Mouse (Mus musculus) 416B (cell line): ENCODE results near the gene Tuba3a.
A peak's percentile ranks its signal among the peaks of the same experiment; 100 is the strongest.

Source experiments
- DNase-seq: peaks from one replicate; pipeline ENCODE4 v3.0.0; 2011; ENCODE audit warnings: low read depth

Gene Tuba3a

GRCm38 (mm10) chr6:125285890-125286289 is at the start of gene Tuba3a:
Gene Tuba3a (minus strand): TSS chr6:125286042.
- no peak for DNase-seq

- no peak for DNase-seq
These were observed 48.5 kb upstream of the Tuba3a start for GRCm38 (mm10) chr6:125334356-125334755.

- no peak for DNase-seq
These were observed 47.5 kb upstream of the Tuba3a start for GRCm38 (mm10) chr6:125333112-125333899.

GRCm38 (mm10) chr6:125330626-125331326 is 44.9 kb upstream of the Tuba3a start:
- DNase-seq: no peak

- DNase-seq: peak; percentile 69
These were observed 42.4 kb upstream of the Tuba3a start for GRCm38 (mm10) chr6:125328243-125328642.

- no peak for DNase-seq
These were observed 39.5 kb upstream of the Tuba3a start for GRCm38 (mm10) chr6:125325337-125325736.

GRCm38 (mm10) chr6:125323547-125323946 is 37.7 kb upstream of the Tuba3a start:
- no peak for DNase-seq

GRCm38 (mm10) chr6:125322794-125323193 is 37.0 kb upstream of the Tuba3a start:
- DNase-seq: no peak

- no peak for DNase-seq
These were observed 35.4 kb upstream of the Tuba3a start for GRCm38 (mm10) chr6:125321114-125321855.

GRCm38 (mm10) chr6:125320323-125320722 is 34.5 kb upstream of the Tuba3a start, which contains the start of gene Scnn1a:
Gene Scnn1a (plus strand): TSS chr6:125320659.
- DNase-seq: no peak

GRCm38 (mm10) chr6:125319919-125320296 is 34.1 kb upstream of the Tuba3a start:
- no peak for DNase-seq

- no peak for DNase-seq
These were observed 33.4 kb upstream of the Tuba3a start for GRCm38 (mm10) chr6:125318981-125319918.

GRCm38 (mm10) chr6:125317077-125317476 is 31.2 kb upstream of the Tuba3a start:
- no peak for DNase-seq

GRCm38 (mm10) chr6:125314746-125315145 is 28.9 kb upstream of the Tuba3a start:
- no peak for DNase-seq

- DNase-seq: no peak
These were observed 28.4 kb upstream of the Tuba3a start for GRCm38 (mm10) chr6:125314231-125314563.

- DNase-seq: peak; percentile 86
These were observed 27.8 kb upstream of the Tuba3a start, which contains the start of gene Ltbr for GRCm38 (mm10) chr6:125313546-125314230. Gene Ltbr (minus strand): TSS chr6:125313885.

- DNase-seq: peak; percentile 23
These were observed 26.9 kb upstream of the Tuba3a start for GRCm38 (mm10) chr6:125312581-125313355.

- no peak for DNase-seq
These were observed 26.3 kb upstream of the Tuba3a start for GRCm38 (mm10) chr6:125312171-125312570.

- DNase-seq: no peak
These were observed 23.6 kb upstream of the Tuba3a start for GRCm38 (mm10) chr6:125309406-125309805.

- DNase-seq: no peak
These were observed 23.1 kb upstream of the Tuba3a start for GRCm38 (mm10) chr6:125308921-125309320.
